Mouse (Mus musculus) gastrocnemius, adult 2 months (tissue): ENCODE measurements around the gene Olfr577. TPM values are rescaled to one million over a fixed set of nuclear protein-coding genes. Genes with fewer than 3 reads are reported as not detected.

Experiments
- DNase-seq: peaks from one replicate; pipeline ENCODE4 v3.0.0; 2022
- H3K27ac ChIP-seq: fragments of 200-600 bp; 2 replicates; pipeline ENCODE4 v1.8.1; 2022; ENCODE audit warnings: mild to moderate bottlenecking
- H3K4me3 ChIP-seq: fragments of 200-600 bp; 2 replicates; pipeline ENCODE4 v1.8.1; 2022; ENCODE audit warnings: mild to moderate bottlenecking, moderate library complexity
- CTCF ChIP-seq: fragments of 200-600 bp; IDR thresholded peaks from 2 replicates; pipeline ENCODE4 v1.8.1; 2022; ENCODE audit warnings: antibody characterized with exemption, mild to moderate bottlenecking, moderate library complexity
- intact Hi-C: fragments of 180-260 bp; cut with DNase I; formaldehyde crosslinking; loops from one replicate; pipeline ENCODE4 v1.15.1; 2025
- long read RNA-seq, 2 experiments: library from polyadenylated mRNA; stranded (forward); transcript quantifications; one replicate each; pipeline ENCODE4 v2.0.0; 2021
- total RNA-seq, 2 experiments: library from RNA; stranded (reverse); gene quantifications; 2 replicates each; pipeline ENCODE4 v1.2.3; 2021

The Olfr577 gene
- not detected for total RNA-seq
- long read RNA-seq, experiment 1, result 0 reads
- long read RNA-seq, experiment 2, result 0 reads

DNA sequence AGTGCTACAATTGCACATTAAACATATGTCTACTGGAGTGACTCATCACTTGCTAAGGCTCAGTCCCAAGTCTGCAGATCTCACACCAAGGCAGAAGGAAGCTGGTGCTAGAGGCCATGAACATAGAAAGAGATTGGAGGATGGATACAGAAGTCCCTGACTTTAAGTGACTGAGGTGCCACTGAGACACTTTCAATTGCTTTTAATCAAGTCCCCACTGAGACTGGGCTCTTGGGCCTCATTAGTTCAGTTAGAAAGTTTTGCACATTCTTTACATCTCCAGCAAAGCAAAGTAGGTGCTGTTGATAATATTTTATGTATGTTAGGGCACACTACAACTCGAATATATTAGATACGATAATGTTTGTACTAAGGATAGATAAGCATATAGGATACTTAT is at the start of gene Olfr577:
Gene Olfr577 (minus strand): TSS at position 101 of the 400 bp plus-strand sequence.
- DNase-seq, result no peak
- TF ChIP-seq CTCF, result no peak
- intact Hi-C loops, result no loop called here
- Histone ChIP-seq H3K4me3 (no peak within 1 kb of the TSS), H3K27ac (no peak within 1 kb of the TSS)

GRCm38 (mm10) chr7:102989224-102989623 is 13.5 kb upstream of the Olfr577 start, which contains the start of gene Olfr578:
Olfr578 (minus strand) TSS chr7:102989324.
- H3K4me3 ChIP-seq, result no peak within 1 kb of the TSS
- no peak for DNase-seq
- TF ChIP-seq CTCF, result no peak
- intact Hi-C loops, result no loop called here
- H3K27ac ChIP-seq, result no peak within 1 kb of the TSS

DNA sequence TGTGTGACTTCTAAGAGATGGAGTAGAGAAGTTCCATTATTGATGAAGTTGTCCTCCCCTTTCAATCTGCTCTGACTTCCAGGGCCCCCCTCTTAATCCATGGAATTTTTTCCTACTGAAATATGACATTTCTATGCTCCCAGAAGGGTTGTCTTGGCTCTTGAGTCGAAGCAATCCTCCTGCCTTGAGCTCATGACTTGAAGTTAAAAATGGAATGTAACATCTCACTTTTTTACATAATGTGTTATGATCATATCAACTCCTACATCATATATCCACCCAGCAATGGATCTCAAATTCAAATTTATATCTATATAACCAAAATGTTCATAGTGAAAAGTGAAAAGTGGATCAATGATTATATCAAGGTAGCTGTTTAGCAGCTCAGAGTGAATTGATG is 1.3 kb downstream of the Olfr577 start:
- TF ChIP-seq CTCF, result no peak
- no peak overlapping the region for H3K4me3 ChIP-seq
- intact Hi-C loops, result no loop called here
- no peak overlapping the region for H3K27ac ChIP-seq
- DNase-seq, result no peak

DNA sequence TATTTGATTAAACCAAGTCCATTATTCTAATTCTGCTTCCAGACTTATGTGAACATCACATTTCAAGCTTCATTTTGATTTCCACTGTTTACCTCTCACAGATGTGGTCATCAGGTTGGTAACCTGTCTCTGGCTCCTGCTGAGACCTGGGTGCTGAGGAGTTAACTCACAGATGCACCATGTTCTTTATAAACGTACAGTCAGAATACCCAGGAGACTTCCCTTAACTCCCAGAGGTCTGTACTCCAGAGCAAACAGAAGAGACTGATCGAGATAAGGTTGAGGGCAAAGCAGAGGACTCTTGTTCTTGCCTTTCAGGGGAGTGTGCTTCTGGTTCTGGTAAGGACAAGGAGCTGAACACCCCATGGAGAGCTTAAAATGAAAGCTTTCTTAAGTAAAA is 13.4 kb downstream of the Olfr577 start, which contains the start of gene Olfr576:
Gene Olfr576 (plus strand): TSS at position 301 of the 400 bp plus-strand sequence.
- no peak for TF ChIP-seq CTCF
- Histone ChIP-seq H3K4me3 (no peak within 1 kb of the TSS), H3K27ac (no peak within 1 kb of the TSS)
- DNase-seq, result no peak
- intact Hi-C loops, result no loop called here

GRCm38 (mm10) chr7:102958593-102958992 is 17.1 kb downstream of the Olfr577 start, which contains the start of gene Olfr575:
Olfr575 (minus strand) TSS chr7:102958775.
- intact Hi-C loops, result no loop called here
- DNase-seq, result no peak
- Histone ChIP-seq H3K4me3 (no peak within 1 kb of the TSS), H3K27ac (no peak within 1 kb of the TSS)
- no peak for TF ChIP-seq CTCF

GRCm38 (mm10) chr7:102958137-102958536 is 17.6 kb downstream of the Olfr577 start:
- intact Hi-C loops, result no loop called here
- DNase-seq, result no peak
- Histone ChIP-seq H3K4me3 (no peak overlapping the region), H3K27ac (no peak overlapping the region)
- no peak for TF ChIP-seq CTCF

- intact Hi-C loops, result no loop called here
- TF ChIP-seq CTCF, result no peak
- H3K27ac ChIP-seq, result no peak overlapping the region
- H3K4me3 ChIP-seq, result no peak overlapping the region
- no peak for DNase-seq
Observed at GRCm38 (mm10) chr7:102950732-102951131, 25.0 kb downstream of the Olfr577 start.

- no peak within 1 kb of the TSS for H3K27ac ChIP-seq
- TF ChIP-seq CTCF, result no peak
- intact Hi-C loops, result no loop called here
- DNase-seq, result no peak
- H3K4me3 ChIP-seq, result no peak within 1 kb of the TSS
Observed at GRCm38 (mm10) chr7:102948167-102948566, 27.6 kb downstream of the Olfr577 start, which contains the start of gene Olfr574. Olfr574 (plus strand) TSS chr7:102948467.

DNA sequence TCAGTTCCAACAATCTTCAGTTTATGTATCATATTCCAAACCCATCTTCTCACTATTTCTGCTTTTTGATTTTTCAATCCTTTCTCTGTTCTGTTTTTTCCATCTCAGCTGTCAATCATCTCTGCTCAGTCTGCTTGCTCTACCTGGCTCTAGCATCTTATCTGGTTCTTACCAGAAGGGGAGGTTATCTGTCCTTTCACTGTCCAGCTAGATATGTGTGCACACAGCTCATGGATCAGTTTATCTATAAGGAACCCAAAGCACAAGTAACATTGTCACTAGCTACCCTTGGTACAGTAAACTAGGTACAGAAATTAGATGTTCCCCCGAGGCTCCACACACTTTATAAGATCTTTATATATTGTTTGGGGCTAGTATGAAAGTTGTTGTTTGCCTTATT is 32.3 kb downstream of the Olfr577 start:
- TF ChIP-seq CTCF, result no peak
- H3K4me3 ChIP-seq, result no peak overlapping the region
- intact Hi-C loops, result no loop called here

GRCm38 (mm10) chr7:102942475-102942874 is 33.3 kb downstream of the Olfr577 start, which contains the start of gene Olfr573-ps1:
Olfr573-ps1 (minus strand) TSS chr7:102942575.
- intact Hi-C loops, result no loop called here

More for the DNA sequence above, 32.3 kb downstream of the Olfr577 start:
- no peak for DNase-seq
- H3K27ac ChIP-seq, result no peak overlapping the region

DNA sequence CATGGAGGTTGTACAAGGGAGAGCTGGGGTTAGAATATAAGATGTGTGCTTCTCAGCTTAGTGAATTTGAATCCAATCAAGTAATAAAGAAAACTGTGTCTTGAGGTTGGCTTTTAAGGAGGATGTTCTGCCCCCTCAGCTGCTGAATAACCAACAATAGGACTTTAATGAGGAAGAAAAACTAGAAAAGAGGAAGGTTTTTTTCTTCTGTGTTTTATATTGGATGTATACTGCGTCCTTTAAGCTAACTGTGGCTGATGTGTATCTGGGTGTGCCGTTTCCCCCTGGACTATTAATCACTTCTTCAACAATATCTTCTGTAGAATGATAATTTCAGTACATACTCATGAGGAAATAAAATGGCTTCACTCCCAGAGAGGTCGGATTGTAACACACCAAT is 48.6 kb downstream of the Olfr577 start:
- no peak for DNase-seq
- intact Hi-C loops, result no loop called here
- no peak overlapping the region for H3K27ac ChIP-seq
- TF ChIP-seq CTCF, result no peak
- no peak overlapping the region for H3K4me3 ChIP-seq

More at GRCm38 (mm10) chr7:102942475-102942874, 33.3 kb downstream of the Olfr577 start, which contains the start of gene Olfr573-ps1:
- H3K4me3 ChIP-seq, result no peak within 1 kb of the TSS
- no peak for TF ChIP-seq CTCF
- no peak within 1 kb of the TSS for H3K27ac ChIP-seq
- no peak for DNase-seq

DNA sequence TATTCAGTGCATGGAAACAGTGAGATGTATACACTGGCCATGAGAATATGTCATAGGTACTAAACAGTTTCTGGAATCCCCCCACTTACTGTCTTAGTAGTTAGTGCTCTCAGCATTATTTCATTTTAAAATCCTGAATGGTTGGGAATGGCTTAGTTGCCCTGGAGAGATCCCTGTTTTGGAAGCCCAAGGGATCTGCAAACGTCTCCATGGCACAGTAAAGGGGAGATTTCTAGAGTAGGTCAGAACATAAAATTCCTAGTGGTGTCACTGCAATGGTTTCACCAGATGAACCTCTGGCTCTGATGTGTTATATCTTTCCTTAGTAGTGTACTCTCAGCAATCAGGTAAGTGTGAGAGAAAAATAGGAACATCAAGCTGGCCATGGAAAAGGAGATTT is 51.6 kb downstream of the Olfr577 start, which contains the start of gene Olfr572:
Gene Olfr572 (plus strand): TSS at position 301 of the 400 bp plus-strand sequence.
- Histone ChIP-seq H3K27ac (no peak within 1 kb of the TSS), H3K4me3 (no peak within 1 kb of the TSS)
- DNase-seq, result no peak
- no peak for TF ChIP-seq CTCF
- intact Hi-C loops, result no loop called here

Other genes with a start within 250 kb of the Olfr577 start
- not detected for gene Olfr559, start 248.5 kb downstream of the Olfr577 start, total RNA-seq
- gene Olfr560, start 216.6 kb downstream of the Olfr577 start, total RNA-seq, result not detected
- under 1 TPM; 0.33 to 0.61 TPM for gene Olfr78, start 216.5 kb downstream of the Olfr577 start, total RNA-seq
- gene Olfr561, start 204.7 kb downstream of the Olfr577 start, total RNA-seq, result not detected
- not detected for gene Olfr564, start 172.5 kb downstream of the Olfr577 start, total RNA-seq
- gene Olfr566, start 117.2 kb downstream of the Olfr577 start, total RNA-seq, result not detected
- not detected for gene Olfr568, start 98.8 kb downstream of the Olfr577 start, total RNA-seq
- not detected for gene Olfr569, start 85.1 kb downstream of the Olfr577 start, total RNA-seq
- gene Olfr570, start 81.4 kb downstream of the Olfr577 start, total RNA-seq, result not detected
- not detected for gene Olfr571, start 58.4 kb downstream of the Olfr577 start, total RNA-seq
- not detected for gene Olfr572, start 51.5 kb downstream of the Olfr577 start, total RNA-seq
- not detected for gene Olfr573-ps1, start 33.4 kb downstream of the Olfr577 start, total RNA-seq
- gene Olfr574, start 27.5 kb downstream of the Olfr577 start, total RNA-seq, result not detected
- not detected for gene Olfr575, start 17.2 kb downstream of the Olfr577 start, total RNA-seq
- gene Olfr576, start 13.3 kb downstream of the Olfr577 start, total RNA-seq, result not detected
- not detected for gene Olfr578, start 13.4 kb upstream of the Olfr577 start, total RNA-seq
- not detected for gene Olfr582, start 62.1 kb upstream of the Olfr577 start, total RNA-seq
- gene Olfr583, start 75.4 kb upstream of the Olfr577 start, total RNA-seq, result not detected
- gene Olfr584, start 105.9 kb upstream of the Olfr577 start, total RNA-seq, result not detected
- gene Olfr585, start 121.8 kb upstream of the Olfr577 start, total RNA-seq, result not detected
- not detected for gene Olfr586, start 149.7 kb upstream of the Olfr577 start, total RNA-seq
- not detected for gene Olfr588-ps1, start 164.9 kb upstream of the Olfr577 start, total RNA-seq
- gene Olfr589, start 180.4 kb upstream of the Olfr577 start, total RNA-seq, result not detected
- not detected for gene Olfr591, start 202.4 kb upstream of the Olfr577 start, total RNA-seq
- not detected for gene Olfr592, start 208.9 kb upstream of the Olfr577 start, total RNA-seq
- not detected for gene Olfr593, start 235.9 kb upstream of the Olfr577 start, total RNA-seq
- gene Olfr594, start 241.1 kb upstream of the Olfr577 start, total RNA-seq, result not detected